Mouse (Mus musculus) bone marrow, adult 2 months (tissue): Measurements from ENCODE around the gene Gm49380.

ENCODE experiments used
- CTCF ChIP-seq: fragments of 200-500 bp; IDR thresholded peaks from 2 replicates; pipeline ENCODE4 v1.5.1; 2011; ENCODE audit warnings: low read length, control low read depth; ENCODE audit not compliant: control insufficient read depth, insufficient read depth
- POLR2A ChIP-seq: fragments of 200-500 bp; IDR thresholded peaks from 2 replicates; pipeline ENCODE4 v1.6.1; 2011; ENCODE audit warnings: low read depth, mild to moderate bottlenecking, control low read depth, low read length, borderline replicate concordance; ENCODE audit not compliant: control insufficient read depth

DNA sequence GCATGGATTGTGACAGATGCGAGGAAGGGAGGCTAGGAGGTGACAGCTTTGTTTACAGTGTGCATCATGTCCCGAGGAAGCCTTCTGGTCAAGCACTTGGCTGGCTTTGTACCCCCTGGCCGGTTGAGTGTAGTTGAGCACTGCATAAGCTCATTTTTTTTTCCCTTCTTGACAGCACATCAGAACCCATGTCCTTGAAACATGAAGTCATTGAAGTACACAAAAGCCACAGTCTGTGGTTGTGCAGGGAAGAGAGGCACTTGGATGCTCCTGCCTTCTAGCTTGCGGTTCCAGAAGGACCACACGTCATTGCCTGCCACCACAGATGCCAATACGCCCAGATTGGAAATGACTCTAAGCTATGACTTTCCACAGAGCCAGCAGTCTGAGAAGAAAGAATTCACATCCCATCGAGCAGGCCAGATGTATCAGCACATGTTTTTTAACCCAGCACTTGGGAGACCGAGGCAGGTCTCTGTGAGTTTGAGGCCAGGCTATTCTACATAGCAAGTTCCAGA, 6.7 kb upstream of the Gm49380 start:
- no peak for TF ChIP-seq CTCF
- no peak for TF ChIP-seq POLR2A
